Mouse (Mus musculus): Measurements from ENCODE around the gene 1700020A23Rik. TPM values are rescaled to one million over a fixed set of nuclear protein-coding genes. Genes with fewer than 3 reads are reported as not detected.

Gene 1700020A23Rik
- total and polyA plus RNA-seq, 3 experiments: not detected

GRCm38 (mm10) chr2:130392836-130393235 is 12.2 kb upstream of the 1700020A23Rik start:
- Histone ChIP-seq H3K9me3 (replicated peaks; ENCODE audit: insufficient read depth, low read length) (no peaks in the 10 kb centered on the region), H3K79me2 (ENCODE audit: control insufficient read depth, insufficient read depth, low read length, poor library complexity) (no peaks in the 10 kb centered on the region; the same call in 1 of the 2 replicates), H3K4me1 (ENCODE audit: control insufficient read depth in 1 of 2, insufficient read depth in 2 of 2, low read length in 2 of 2) (peaks cover 5 to 13% of the 10 kb centered on the region in 2 experiments; a peak in 3 of 4 replicates), H3K27me3 (ENCODE audit: control insufficient read depth in 1 of 2, insufficient read depth in 2 of 2, low read length in 2 of 2) (no peaks in the 10 kb centered on the region), H3K4me3 (ENCODE audit: control insufficient read depth in 1 of 2, insufficient read depth in 1 of 2, low read depth in 2 of 2, low read length in 2 of 2) (no peak overlapping the region), H3K27ac (ENCODE audit: control insufficient read depth, low read depth, low read length) (no peak overlapping the region), H3K36me3 (ENCODE audit: control insufficient read depth in 1 of 2, insufficient read depth in 2 of 2, low read length in 2 of 2) (peaks cover 0 to 8% of the 10 kb centered on the region in 2 experiments; a peak in 1 of 4 replicates), H3K9ac (ENCODE audit: control insufficient read depth, low read depth, low read length, poor library complexity, severe bottlenecking) (no peak overlapping the region)
- no peak for DNase-seq (ENCODE audit: low read depth, low spot score)
- TF ChIP-seq MEF2A (IDR thresholded peaks at IDR 0.05; ENCODE audit: extremely low read depth, insufficient replicate concordance, low read depth, low read length, poor library complexity, severe bottlenecking): no peak
- TF ChIP-seq JUND (IDR thresholded peaks at IDR 0.05; ENCODE audit: low read depth, low read length): no peak
- TF ChIP-seq ELF1 (IDR thresholded peaks at IDR 0.05; ENCODE audit: low read depth, low read length): no peak
- TF ChIP-seq TCF12 (IDR thresholded peaks at IDR 0.05; ENCODE audit: low read depth, low read length): no peak
- no peak for TF ChIP-seq E2F4 (IDR thresholded peaks at IDR 0.05; ENCODE audit: borderline replicate concordance, low read depth, low read length)
- TF ChIP-seq MAFK (IDR thresholded peaks at IDR 0.05; ENCODE audit: borderline replicate concordance, low read depth, low read length): no peak
- no peak for TF ChIP-seq NELFE (IDR thresholded peaks at IDR 0.05; ENCODE audit: low read depth, low read length)
- TF ChIP-seq ZC3H11A (IDR thresholded peaks at IDR 0.05; ENCODE audit: low read depth, low read length): no peak
- TF ChIP-seq MAZ (IDR thresholded peaks at IDR 0.05; ENCODE audit: low read depth, low read length): no peak
- TF ChIP-seq MYB (IDR thresholded peaks at IDR 0.05; ENCODE audit: low read depth, low read length): no peak
- no peak for TF ChIP-seq CTCF (IDR thresholded peaks at IDR 0.05 in 2 of 3, conservative IDR thresholded peaks at IDR 0.05 in 1 of 3; ENCODE audit: control insufficient read depth in 1 of 3, insufficient read depth in 1 of 3, low read depth in 2 of 3, low read length in 3 of 3, poor library complexity in 1 of 3, severe bottlenecking in 1 of 3)
- TF ChIP-seq EP300 (IDR thresholded peaks at IDR 0.05; ENCODE audit: low read depth in 1 of 2, low read length in 2 of 2): no peak
- TF ChIP-seq ETS1 (IDR thresholded peaks at IDR 0.05; ENCODE audit: low read depth, low read length): no peak
- TF ChIP-seq RCOR1 (IDR thresholded peaks at IDR 0.05; ENCODE audit: low read depth, low read length): no peak
- no peak for TF ChIP-seq USF2 (IDR thresholded peaks at IDR 0.05; ENCODE audit: borderline replicate concordance in 1 of 2, insufficient read depth in 1 of 2, low read depth in 1 of 2, low read length in 2 of 2)
- no peak for TF ChIP-seq BHLHE40 (IDR thresholded peaks at IDR 0.05; ENCODE audit: borderline replicate concordance, low read depth, low read length)

- Histone ChIP-seq H3K9ac (ENCODE audit: control insufficient read depth, low read depth, low read length, poor library complexity, severe bottlenecking) (no peak overlapping the region), H3K27me3 (ENCODE audit: control insufficient read depth in 1 of 2, insufficient read depth in 2 of 2, low read length in 2 of 2) (no peaks in the 10 kb centered on the region), H3K4me1 (ENCODE audit: control insufficient read depth in 1 of 2, insufficient read depth in 2 of 2, low read length in 2 of 2) (peaks cover 5 to 7% of the 10 kb centered on the region in 2 experiments; a peak in 3 of 4 replicates), H3K36me3 (ENCODE audit: control insufficient read depth in 1 of 2, insufficient read depth in 2 of 2, low read length in 2 of 2) (peaks cover 0 to 3% of the 10 kb centered on the region in 2 experiments; a peak in 1 of 4 replicates), H3K79me2 (ENCODE audit: control insufficient read depth, insufficient read depth, low read length, poor library complexity) (no peaks in the 10 kb centered on the region; the same call in 1 of the 2 replicates), H3K9me3 (replicated peaks; ENCODE audit: insufficient read depth, low read length) (no peaks in the 10 kb centered on the region), H3K27ac (ENCODE audit: control insufficient read depth, low read depth, low read length) (no peak overlapping the region), H3K4me3 (ENCODE audit: control insufficient read depth in 1 of 2, insufficient read depth in 1 of 2, low read depth in 2 of 2, low read length in 2 of 2) (no peak overlapping the region)
- DNase-seq (ENCODE audit: low read depth, low spot score): no peak
- no peak for TF ChIP-seq RCOR1 (IDR thresholded peaks at IDR 0.05; ENCODE audit: low read depth, low read length)
- TF ChIP-seq MAX (IDR thresholded peaks at IDR 0.05; ENCODE audit: low read length): no peak
- no peak for TF ChIP-seq RAD21 (IDR thresholded peaks at IDR 0.05; ENCODE audit: low read depth, low read length)
- TF ChIP-seq SMC3 (IDR thresholded peaks at IDR 0.05; ENCODE audit: low read depth, low read length): no peak
- no peak for TF ChIP-seq KAT2A (conservative IDR thresholded peaks at IDR 0.05; ENCODE audit: low read depth, low read length)
- TF ChIP-seq ZC3H11A (IDR thresholded peaks at IDR 0.05; ENCODE audit: low read depth, low read length): no peak
- no peak for TF ChIP-seq ZNF384 (IDR thresholded peaks at IDR 0.05; ENCODE audit: low read depth, low read length)
- no peak for TF ChIP-seq JUND (IDR thresholded peaks at IDR 0.05; ENCODE audit: low read depth, low read length)
- no peak for TF ChIP-seq USF1 (IDR thresholded peaks at IDR 0.05; ENCODE audit: low read depth, low read length)
- no peak for TF ChIP-seq ZMIZ1 (IDR thresholded peaks at IDR 0.05; ENCODE audit: low read depth, low read length)
- no peak for TF ChIP-seq CTCF (IDR thresholded peaks at IDR 0.05 in 2 of 3, conservative IDR thresholded peaks at IDR 0.05 in 1 of 3; ENCODE audit: control insufficient read depth in 1 of 3, insufficient read depth in 1 of 3, low read depth in 2 of 3, low read length in 3 of 3, poor library complexity in 1 of 3, severe bottlenecking in 1 of 3)
- no peak for TF ChIP-seq SIN3A (IDR thresholded peaks at IDR 0.05; ENCODE audit: low read length)
- no peak for TF ChIP-seq MYB (IDR thresholded peaks at IDR 0.05; ENCODE audit: low read depth, low read length)
- TF ChIP-seq E2F4 (IDR thresholded peaks at IDR 0.05; ENCODE audit: borderline replicate concordance, low read depth, low read length): no peak
- no peak for TF ChIP-seq NRF1 (IDR thresholded peaks at IDR 0.05; ENCODE audit: insufficient read depth, low read depth, low read length, poor library complexity, severe bottlenecking)
- no peak for TF ChIP-seq GATA1 (IDR thresholded peaks at IDR 0.05; ENCODE audit: low read depth, low read length)
- no peak for TF ChIP-seq TBP (IDR thresholded peaks at IDR 0.05; ENCODE audit: low read depth, low read length)
These were observed 9.4 kb upstream of the 1700020A23Rik start for GRCm38 (mm10) chr2:130395696-130396095.

All from MEL (cell line).